Mouse (Mus musculus) embryonic fibroblast, embryonic 13.5 days (primary cell): ENCODE data around the gene Ntm.

Experiments
- CTCF ChIP-seq: IDR thresholded peaks from 2 replicates; pipeline ENCODE4 v1.5.1; 2011; ENCODE audit warnings: mild to moderate bottlenecking, control low read depth, low read length, moderate library complexity, borderline replicate concordance; ENCODE audit not compliant: insufficient read depth
- POLR2A ChIP-seq: IDR thresholded peaks from 2 replicates; pipeline ENCODE4 v1.6.1; 2011; ENCODE audit warnings: low read depth, mild to moderate bottlenecking, control low read depth, low read length, moderate library complexity

GRCm38 (mm10) chr9:29410284-29410683, 552.7 kb downstream of the Ntm start:
- TF ChIP-seq POLR2A, result no peak
- no peak for TF ChIP-seq CTCF
